9 mouse cellular contexts compared by ENCODE assay signal in the genomic region with DNA sequence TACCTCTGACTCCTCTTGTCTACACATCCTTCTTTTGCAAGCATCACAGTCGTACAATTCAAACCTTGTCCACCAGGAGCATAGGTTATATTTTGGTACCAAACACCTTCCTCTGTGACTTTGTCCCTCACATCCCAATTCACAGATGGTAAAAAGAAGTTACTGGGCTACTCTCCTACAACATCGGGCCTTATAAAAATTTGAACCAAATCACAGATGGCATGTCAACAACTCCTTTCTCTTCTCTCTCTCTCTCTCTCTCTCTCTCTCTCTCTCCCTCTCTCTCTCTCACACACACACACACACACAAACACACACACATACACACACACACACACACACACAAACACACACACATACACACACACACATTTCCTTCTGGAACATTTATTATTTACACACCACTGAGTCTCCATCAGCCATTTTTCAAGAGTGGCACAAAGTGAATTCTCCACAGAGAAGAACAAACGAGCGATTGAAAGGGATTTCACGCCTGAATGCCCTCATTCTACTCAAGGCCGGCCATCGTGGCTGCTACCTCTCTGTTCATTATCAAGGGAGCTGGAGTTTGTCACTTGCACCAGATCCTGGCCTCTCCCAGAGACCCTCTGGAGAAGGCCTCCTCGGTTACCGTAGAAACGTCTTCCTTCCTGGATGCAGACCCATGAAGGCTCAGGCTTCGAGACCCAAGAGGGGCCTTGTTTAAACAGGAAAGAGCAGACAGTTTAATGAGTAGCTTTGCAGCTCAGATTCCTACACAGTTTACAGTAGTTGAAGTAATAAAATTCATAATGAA.
DNase-seq lines count a peak whose midpoint lies in the region; ATAC-seq and TF ChIP-seq lines count a peak whose summit lies in the region.
"Had no signal": no experiment of that assay in that cellular context is flagged by ENCODE, and none has a peak within 500 bp of the region (broad histone marks: within the 10 kb centered on the region; RNA-seq: fewer than 3 reads in every experiment).

No protein-coding gene starts in this region.

- no peaks in the 10 kb centered on the region for H3K4me1 ChIP-seq in forebrain, postnatal 0 days (ENCODE audit: insufficient read depth)
- peaks cover 9% of the 10 kb centered on the region for H3K4me1 ChIP-seq in midbrain, embryonic 15.5 days

- H3K27me3 ChIP-seq in forebrain, postnatal 0 days (ENCODE audit: insufficient read depth, low read length) = no peaks in the 10 kb centered on the region
- H3K27me3 ChIP-seq in midbrain, embryonic 15.5 days (replicated peaks) = no peaks in the 10 kb centered on the region

- no peaks in the 10 kb centered on the region for H3K36me3 ChIP-seq in forebrain, postnatal 0 days (ENCODE audit: insufficient read depth)
- H3K36me3 ChIP-seq in midbrain, embryonic 15.5 days (replicated peaks) = no peaks in the 10 kb centered on the region
- H3K36me3 ChIP-seq: limb, embryonic 13.5 days had no signal

- 0 out of 2 replicates have a peak, but pooled peaks have one; percentile 2 for TF ChIP-seq CTCF in forebrain, postnatal 0 days (IDR thresholded peaks at IDR 0.05; ENCODE audit: low read depth)

- no peak overlapping the region for H3K4me2 ChIP-seq in forebrain, postnatal 0 days (ENCODE audit: low read depth)
- H3K4me2 ChIP-seq in midbrain, embryonic 15.5 days = no peak overlapping the region
- H3K4me2 ChIP-seq: limb, embryonic 13.5 days had no signal

- H3K9me3 ChIP-seq in forebrain, postnatal 0 days (ENCODE audit: low read length) = no peaks in the 10 kb centered on the region
- H3K9me3 ChIP-seq in midbrain, embryonic 15.5 days = no peaks in the 10 kb centered on the region
- H3K9me3 ChIP-seq: limb, embryonic 13.5 days had no signal

- intact Hi-C loops in gastrocnemius, postnatal 14 days (cut with DNase I; ENCODE audit: low total_unique reads) = no loop called here

- 10% methylated on average over 11 of the region's 11 CpGs for WGBS in forebrain, postnatal 0 days
- 13% methylated on average over 11 of the region's 11 CpGs for WGBS in midbrain, embryonic 15.5 days

- no peak overlapping the region for H3K4me3 ChIP-seq in forebrain, postnatal 0 days (ENCODE audit: low read depth, low read length)
- no peak overlapping the region for H3K4me3 ChIP-seq in midbrain, embryonic 15.5 days
- H3K4me3 ChIP-seq: limb, embryonic 13.5 days had no signal

- no peak overlapping the region for H3K9ac ChIP-seq in forebrain, postnatal 0 days
- H3K9ac ChIP-seq in midbrain, embryonic 15.5 days = no peak overlapping the region
- H3K9ac ChIP-seq: limb, embryonic 13.5 days had no signal

- peak; percentile 17 for DNase-seq in cerebellum, adult 9-10 months
- no peak for DNase-seq in cerebellum, adult 11 months
- peak; percentile 76 for DNase-seq in forebrain, postnatal 0 days
- peak; percentile 5 for DNase-seq in layer of hippocampus, adult 9-10 months (ENCODE audit: low spot score)
- no peak for DNase-seq in gastrocnemius, postnatal 14 days
- DNase-seq in thymus, postnatal 10 days (ENCODE audit: low spot score in 2 of 2) = no peak

- no peak overlapping the region for H3K27ac ChIP-seq in forebrain, postnatal 0 days (ENCODE audit: low read depth, low read length)
- H3K27ac ChIP-seq in midbrain, embryonic 15.5 days = no peak overlapping the region
- H3K27ac ChIP-seq: limb, embryonic 13.5 days had no signal

- ATAC-seq in forebrain, postnatal 0 days = peak; percentile 85
- 0 out of 2 replicates have a peak, but pooled peaks have one; percentile 50 for ATAC-seq in midbrain, embryonic 15.5 days (replicated peaks)
- ATAC-seq in granulocyte monocyte progenitor cell, adult 5-6 weeks (replicated peaks; ENCODE audit: poor library complexity, severe bottlenecking) = no peak

Comparison
In these comparisons a context has a peak if more than half of its experiments do, and no peak if none do; other contexts are left out.
1. DNase-seq: peak in cerebellum, adult 9-10 months (single experiment), forebrain, postnatal 0 days (single experiment) and layer of hippocampus, adult 9-10 months (single experiment); none in cerebellum, adult 11 months (single experiment), gastrocnemius, postnatal 14 days (single experiment) and thymus, postnatal 10 days (0 of 2).